Mouse (Mus musculus) gastrocnemius, adult 18-20 months (tissue): ENCODE results near the gene Plxdc1. TPM values are rescaled to one million over a fixed set of nuclear protein-coding genes. Genes with fewer than 3 reads are reported as not detected.
A peak's percentile ranks its signal among the peaks of the same experiment; 100 is the strongest.

Source experiments
- DNase-seq: peaks from one replicate; pipeline ENCODE4 v3.0.0; 2021; ENCODE audit warnings: low spot score
- long read RNA-seq, 2 experiments: library from polyadenylated mRNA; stranded (forward); transcript quantifications; one replicate each; pipeline ENCODE4 v2.0.0; 2021
- total RNA-seq, 2 experiments: library from RNA; stranded (reverse); gene quantifications; 2 replicates each; pipeline ENCODE4 v1.2.3; 2021

The Plxdc1 gene
- 1 to 10 TPM; 2.1 to 2.6 TPM for total RNA-seq
- long read RNA-seq, experiment 1, partial matches to known transcripts = 0 of 3 reads
- long read RNA-seq, experiment 1, other reads (novel, unspliced or antisense) = 2 of 3 reads
- long read RNA-seq, experiment 2, partial matches to known transcripts = 1 of 10 reads
- long read RNA-seq, experiment 2, other reads (novel, unspliced or antisense) = 9 of 10 reads

GRCm38 (mm10) chr11:97985727-97986677 lies at the start of gene Plxdc1:
TSS of gene Plxdc1 (minus strand) at chr11:97986444.
- no peak for DNase-seq

- no peak for DNase-seq
These were observed 49.7 kb upstream of the Plxdc1 start for GRCm38 (mm10) chr11:98035977-98036377.

- DNase-seq = no peak
These were observed 48.6 kb upstream of the Plxdc1 start for GRCm38 (mm10) chr11:98034840-98035239.

GRCm38 (mm10) chr11:98034061-98034460 lies 47.8 kb upstream of the Plxdc1 start:
- no peak for DNase-seq

GRCm38 (mm10) chr11:98031443-98031770 lies 45.2 kb upstream of the Plxdc1 start:
- peak; percentile 70 for DNase-seq

- DNase-seq = no peak
These were observed 44.6 kb upstream of the Plxdc1 start for GRCm38 (mm10) chr11:98030701-98031442.

- DNase-seq = no peak
These were observed 41.5 kb upstream of the Plxdc1 start for GRCm38 (mm10) chr11:98027785-98028184.

- DNase-seq = no peak
These were observed 41.0 kb upstream of the Plxdc1 start for GRCm38 (mm10) chr11:98027297-98027688.

- DNase-seq = peak; percentile 94
These were observed 40.5 kb upstream of the Plxdc1 start, which contains the start of gene Rpl19 for GRCm38 (mm10) chr11:98026570-98027296. TSS of gene Rpl19 (plus strand) at chr11:98026710.

- no peak for DNase-seq
These were observed 40.0 kb upstream of the Plxdc1 start for GRCm38 (mm10) chr11:98026248-98026569.

- DNase-seq = no peak
These were observed 38.3 kb upstream of the Plxdc1 start for GRCm38 (mm10) chr11:98024516-98024915.

GRCm38 (mm10) chr11:98022555-98023371 lies 36.5 kb upstream of the Plxdc1 start, which contains the start of gene Cacnb1:
TSS of gene Cacnb1 (minus strand) at chr11:98023034.
- DNase-seq = peak; percentile 39

GRCm38 (mm10) chr11:98022253-98022554 lies 36.0 kb upstream of the Plxdc1 start:
- DNase-seq = no peak

- no peak for DNase-seq
These were observed 35.5 kb upstream of the Plxdc1 start for GRCm38 (mm10) chr11:98021565-98022252.

GRCm38 (mm10) chr11:98021118-98021517 lies 34.9 kb upstream of the Plxdc1 start:
- no peak for DNase-seq

- no peak for DNase-seq
These were observed 34.5 kb upstream of the Plxdc1 start for GRCm38 (mm10) chr11:98020710-98021109.

- DNase-seq = no peak
These were observed 33.8 kb upstream of the Plxdc1 start for GRCm38 (mm10) chr11:98019883-98020610.

- peak; percentile 69 for DNase-seq
These were observed 32.8 kb upstream of the Plxdc1 start for GRCm38 (mm10) chr11:98018858-98019641.

GRCm38 (mm10) chr11:98018222-98018621 lies 32.0 kb upstream of the Plxdc1 start:
- DNase-seq = peak; percentile 68
